Mouse (Mus musculus): Measurements from ENCODE around the gene Mrpl18. TPM values are rescaled to one million over a fixed set of nuclear protein-coding genes. Genes with fewer than 3 reads are reported as not detected.
"Not testable (repeated sequence)": the region's sequence is repeated elsewhere in the genome, so short reads cannot be mapped to it uniquely, and the experiment has no call there.

The Mrpl18 gene
- 100 to 1,000 TPM; 100 to 109 TPM for total RNA-seq (2021)
- long read RNA-seq, experiment 1, transcript Mrpl18-201 (4 exons, 1,219 nt) = major isoform, 254 of 270 reads
- long read RNA-seq, experiment 1, partial matches to known transcripts = 7 of 270 reads
- long read RNA-seq, experiment 1, other reads (novel, unspliced or antisense) = 9 of 270 reads
- long read RNA-seq, experiment 2, transcript Mrpl18-201 (4 exons, 1,219 nt) = major isoform, 173 of 182 reads
- long read RNA-seq, experiment 2, partial matches to known transcripts = 3 of 182 reads
- long read RNA-seq, experiment 2, other reads (novel, unspliced or antisense) = 6 of 182 reads

DNA sequence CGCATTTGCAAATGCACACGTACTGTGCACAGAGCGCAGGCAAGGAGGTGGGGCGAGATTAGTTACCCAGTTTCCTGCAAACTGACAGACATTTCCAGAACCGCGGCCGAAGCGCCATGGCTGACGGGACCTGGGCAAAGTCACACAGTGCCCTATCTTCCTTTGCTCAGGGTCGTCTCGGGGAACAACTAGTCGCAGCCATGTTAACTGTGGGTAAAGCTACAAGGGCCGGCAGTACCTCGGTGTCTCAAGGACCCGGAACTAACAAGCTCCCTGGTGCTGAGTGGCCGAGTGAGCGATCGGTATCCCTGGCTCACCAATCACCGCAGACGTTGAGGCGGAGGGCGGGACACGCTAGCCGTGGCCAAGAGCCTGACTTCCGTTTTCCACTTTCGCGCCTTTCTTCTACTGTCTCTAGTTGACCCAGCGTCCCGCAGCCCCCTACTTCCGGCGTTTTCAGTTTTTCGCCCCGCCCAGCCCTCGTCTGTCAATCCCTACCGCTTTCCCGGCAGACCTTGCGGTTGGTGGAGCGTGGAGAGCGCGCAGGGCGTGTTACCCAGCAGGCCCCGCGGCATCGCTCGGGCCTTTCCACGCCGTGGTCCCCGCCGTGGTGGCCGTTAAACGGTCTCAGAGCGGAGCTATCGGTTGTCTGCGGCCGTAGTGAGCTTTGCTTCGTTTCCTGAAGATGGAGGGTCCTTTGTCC is at the start of gene Mrpl18:
Gene Mrpl18, minus strand, starts transcription at position 465 of the 703 bp plus-strand sequence.
- peak; percentile 100 for DNase-seq

DNA sequence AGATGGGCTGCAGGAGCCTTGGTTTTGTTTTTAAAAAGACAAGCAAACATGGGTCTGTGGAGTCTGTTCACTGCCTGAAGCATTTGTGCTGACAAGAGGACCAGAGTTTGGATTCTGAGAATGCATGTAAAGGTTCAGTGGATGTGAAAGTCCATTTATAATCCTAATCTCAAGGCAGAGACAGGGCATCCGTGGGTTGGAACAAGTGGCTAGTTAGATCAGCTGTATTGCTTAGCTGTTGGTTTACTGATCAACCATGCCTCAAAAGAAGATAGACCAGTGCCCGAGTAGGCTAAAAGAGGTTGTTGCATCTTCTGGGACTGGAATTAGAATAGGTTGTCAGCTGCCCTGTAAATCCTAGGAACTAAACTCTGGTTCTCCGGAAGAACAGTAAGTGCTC is 47.3 kb upstream of the Mrpl18 start:
- no peak for DNase-seq

DNA sequence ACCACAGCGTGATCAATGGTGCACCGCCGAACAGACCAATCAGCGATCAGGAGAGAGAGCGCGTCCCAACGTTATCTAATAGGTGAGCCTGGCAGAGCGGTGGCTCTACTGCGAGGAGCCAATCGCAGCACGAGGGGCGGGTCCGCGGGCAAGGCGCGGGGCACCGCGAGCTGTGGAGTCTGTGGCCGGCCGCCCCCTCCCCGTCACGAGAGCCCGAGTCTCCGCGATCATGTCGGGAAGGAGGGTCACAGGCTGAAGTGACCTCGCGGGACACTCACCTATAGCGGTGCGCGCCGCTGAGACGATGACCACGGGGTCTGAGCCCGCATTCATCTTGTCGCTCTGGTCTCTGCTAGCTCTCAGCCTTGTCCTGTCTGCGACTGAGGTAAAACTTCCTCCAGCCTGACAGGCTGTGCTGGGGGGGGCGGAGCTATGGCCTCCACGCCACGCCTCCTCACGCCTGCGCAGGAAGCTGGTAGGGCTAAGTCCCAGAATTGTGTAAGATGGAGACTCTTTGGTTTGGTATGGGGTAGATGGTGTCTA is 44.3 kb upstream of the Mrpl18 start, which contains the start of gene Acat2:
Gene Acat2, minus strand, starts transcription at position 417 of the 543 bp plus-strand sequence.
- DNase-seq = peak; percentile 92

DNA sequence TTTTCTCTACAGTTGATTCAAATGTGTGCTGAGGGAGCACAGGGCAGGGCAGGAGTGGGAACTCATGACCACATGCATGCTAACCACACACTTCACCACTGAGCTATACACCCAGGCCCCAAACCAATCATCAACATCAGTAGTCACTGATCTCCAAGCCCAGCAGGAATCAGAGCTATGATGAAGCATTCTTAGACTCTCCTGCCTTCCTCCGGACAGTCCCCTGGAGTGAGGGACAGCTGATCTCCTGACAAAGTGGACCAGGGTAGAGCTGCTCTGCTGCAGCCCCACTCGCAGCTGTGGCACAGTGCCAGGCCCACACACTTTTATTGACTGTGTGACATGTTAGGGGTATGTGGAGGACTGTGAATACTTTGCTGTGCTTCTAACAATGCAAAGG is 43.2 kb upstream of the Mrpl18 start:
- DNase-seq = not testable (repeated sequence)

DNA sequence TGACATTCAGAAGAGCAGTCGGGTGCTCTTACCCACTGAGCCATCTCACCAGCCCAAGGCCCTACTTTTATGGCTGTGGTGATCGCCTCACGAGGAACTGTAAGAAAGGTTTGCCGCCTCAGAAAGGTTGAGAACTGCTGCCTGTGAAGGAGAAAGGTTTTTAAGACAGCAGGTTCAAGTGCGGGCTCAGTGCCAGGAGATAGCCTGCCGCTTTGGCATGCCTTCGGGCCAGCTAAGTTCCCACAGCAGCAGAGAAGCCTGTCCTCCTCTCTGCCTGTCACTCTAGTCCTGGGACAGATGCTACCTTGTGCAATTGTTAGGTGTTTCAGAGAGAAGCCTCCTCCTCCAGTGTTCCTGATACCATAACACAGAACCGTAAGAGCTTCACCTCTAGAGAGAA is 40.5 kb upstream of the Mrpl18 start:
- DNase-seq = no peak

DNA sequence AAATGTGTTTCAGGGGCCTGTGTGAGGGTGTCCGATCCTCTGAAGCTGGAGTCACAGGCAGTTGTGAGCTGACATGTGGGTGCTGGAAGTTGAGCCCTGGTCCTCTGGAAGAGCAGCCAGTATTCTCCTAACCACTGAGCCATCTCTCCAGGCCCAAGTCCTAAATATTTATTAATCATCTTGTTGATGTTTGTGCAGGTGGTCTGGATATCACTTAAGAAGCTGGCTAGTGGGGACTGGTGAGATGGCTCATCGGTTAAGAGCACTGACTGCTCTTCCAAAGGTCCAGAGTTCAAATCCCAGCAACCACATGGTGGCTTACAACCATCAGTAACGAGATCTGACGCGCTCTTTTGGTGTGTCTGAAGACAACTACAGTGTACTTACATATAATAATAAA is 33.5 kb upstream of the Mrpl18 start:
- DNase-seq = no peak

DNA sequence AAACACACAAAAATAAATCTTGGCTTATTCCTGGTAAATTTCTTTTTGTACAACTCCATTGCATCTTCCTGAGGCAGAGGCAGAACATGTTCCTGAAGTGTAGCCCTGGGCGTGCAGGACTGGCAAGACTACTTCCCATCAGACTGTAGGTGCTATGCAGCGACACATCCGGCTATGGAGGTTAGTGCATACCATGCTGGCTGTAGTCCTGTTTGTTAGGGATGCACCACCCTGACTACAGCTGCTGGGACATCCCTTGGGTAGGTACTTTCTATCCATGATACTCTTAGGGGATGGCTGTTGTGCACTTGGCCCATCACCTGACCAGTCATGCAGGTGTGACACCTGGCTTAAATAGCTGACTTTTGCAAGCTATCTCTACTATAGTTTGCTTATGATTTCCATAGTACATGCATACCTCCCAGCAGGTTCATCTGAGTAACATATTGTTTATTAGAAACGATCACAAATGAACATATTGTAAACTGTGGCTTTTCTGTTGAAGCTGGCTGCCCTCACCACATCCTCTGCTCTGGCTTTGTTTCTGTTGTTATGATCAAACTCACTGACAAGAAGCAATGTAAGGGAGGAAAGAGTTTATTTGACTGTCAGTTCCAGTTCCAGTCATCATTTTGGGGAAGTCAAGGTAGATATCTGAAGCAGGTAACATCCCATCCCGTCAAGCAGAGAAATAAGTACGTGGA is 26.5 kb upstream of the Mrpl18 start:
- no peak for DNase-seq

DNA sequence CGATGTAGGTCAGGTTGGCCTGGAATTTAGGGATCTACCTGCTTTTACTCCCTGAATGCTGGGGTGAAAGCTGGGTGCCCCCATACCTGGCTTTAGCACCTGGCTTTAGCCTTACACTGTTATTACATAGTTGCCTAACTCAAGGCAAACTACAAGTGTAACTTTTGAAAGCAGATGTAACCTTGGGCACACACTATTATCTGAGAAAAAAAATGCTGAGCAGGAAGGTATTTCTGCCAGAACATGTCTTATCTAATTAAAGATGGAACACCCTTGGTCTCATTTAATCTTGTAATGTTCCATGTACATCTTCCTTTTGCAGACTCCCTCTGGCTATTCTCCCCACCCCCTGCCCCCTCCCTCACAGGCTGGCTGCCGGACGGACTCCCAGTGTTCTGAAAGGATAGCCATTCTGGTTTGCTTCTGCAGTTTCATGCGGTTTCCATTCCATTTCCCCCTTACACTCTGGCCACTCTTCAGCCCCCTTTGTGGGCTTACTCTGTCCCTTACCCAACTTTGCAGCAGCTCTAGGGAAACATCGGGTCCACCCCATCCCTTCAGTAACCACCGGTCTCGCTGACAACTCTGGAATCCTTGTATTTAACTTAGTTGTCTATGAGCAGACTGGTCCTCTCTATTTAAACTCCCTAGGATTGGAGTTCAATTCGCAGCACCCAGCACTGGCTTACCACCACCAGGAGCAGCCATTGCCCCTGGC is 25.6 kb upstream of the Mrpl18 start:
- no peak for DNase-seq

DNA sequence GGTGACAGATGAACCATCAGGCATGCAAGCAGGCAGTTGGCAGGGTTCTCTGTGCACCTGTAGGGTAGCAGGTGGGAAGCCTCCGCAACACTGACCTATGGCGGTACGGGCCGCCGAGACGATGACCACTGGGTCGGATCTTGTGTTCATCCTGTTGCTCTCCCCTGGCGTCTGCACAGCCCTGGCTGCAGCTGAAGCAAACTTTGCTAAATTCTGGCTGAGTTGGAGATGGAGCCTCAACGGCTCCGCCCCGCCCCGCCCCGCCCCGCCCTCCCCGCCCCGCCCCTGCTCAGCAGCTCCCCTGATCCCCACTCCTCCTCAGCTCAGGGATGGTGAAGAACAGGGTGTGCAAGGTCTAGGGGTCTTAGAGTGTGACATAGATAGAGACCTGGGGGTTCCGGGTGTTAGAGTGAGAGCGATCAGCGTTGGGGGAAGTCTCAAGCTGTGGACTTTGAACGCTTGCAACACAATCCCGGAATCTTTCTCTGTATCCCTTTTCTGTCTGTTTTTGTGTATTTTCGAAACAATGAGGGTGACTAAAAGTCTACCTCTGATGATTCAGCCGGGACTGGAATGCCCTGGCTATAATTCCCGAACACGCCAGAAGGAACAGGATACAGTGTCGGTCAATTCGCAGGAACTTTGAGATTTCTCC is 24.1 kb upstream of the Mrpl18 start, which contains the start of gene Acat3:
Gene Acat3, minus strand, starts transcription at position 450 of the 655 bp plus-strand sequence.
- no peak for DNase-seq

DNA sequence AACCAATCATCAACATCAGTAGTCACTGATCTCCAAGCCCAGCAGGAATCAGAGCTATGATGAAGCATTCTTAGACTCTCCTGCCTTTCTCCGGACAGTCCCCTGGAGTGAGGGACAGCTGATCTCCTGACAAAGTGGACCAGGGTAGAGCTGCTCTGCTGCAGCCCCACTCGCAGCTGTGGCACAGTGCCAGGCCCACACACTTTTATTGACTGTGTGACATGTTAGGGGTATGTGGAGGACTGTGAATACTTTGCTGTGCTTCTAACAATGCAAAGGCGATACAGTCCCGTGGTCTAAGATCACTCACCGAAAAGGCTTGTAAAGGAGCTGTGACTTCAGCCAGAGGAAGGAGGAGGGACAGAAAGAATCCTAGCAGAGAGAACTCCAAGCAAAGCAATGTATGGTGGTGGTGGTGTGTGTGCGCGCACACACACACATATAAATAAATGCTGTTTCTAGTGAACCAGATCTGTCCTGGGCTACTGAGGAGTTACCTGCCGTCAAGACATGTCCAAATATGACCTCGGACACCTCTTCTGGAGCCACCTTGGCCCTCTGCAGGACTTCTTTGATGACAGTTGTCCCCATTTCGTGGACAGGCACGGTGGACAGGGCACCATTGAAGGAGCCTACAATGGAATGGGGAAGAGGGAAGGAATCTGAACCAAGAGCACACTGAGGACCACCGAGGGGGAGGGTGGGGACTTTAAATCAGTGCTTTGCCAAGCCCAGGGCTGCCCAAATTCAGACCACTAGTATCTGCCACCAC is 23.4 kb upstream of the Mrpl18 start:
- DNase-seq = not testable (repeated sequence)

DNA sequence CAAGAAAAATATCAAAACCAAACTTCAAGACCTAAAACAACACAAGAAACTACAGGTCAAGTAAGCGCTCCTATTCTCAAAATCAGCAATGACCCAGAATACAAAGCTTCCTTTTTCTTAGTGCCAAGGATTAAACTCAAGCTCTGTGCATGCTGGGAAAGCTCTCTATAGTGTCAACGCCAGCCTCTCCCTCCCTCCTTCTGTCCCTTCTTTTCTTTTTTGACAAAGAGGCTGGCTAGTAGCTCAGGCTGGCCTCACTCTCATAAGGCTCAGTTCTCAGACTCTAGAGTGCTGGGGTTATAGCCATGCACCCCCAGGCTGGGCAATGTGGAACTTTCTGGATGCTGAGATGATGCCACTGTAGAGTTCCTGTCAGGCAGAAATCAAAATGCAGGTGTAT is 21.9 kb upstream of the Mrpl18 start:
- no peak for DNase-seq

DNA sequence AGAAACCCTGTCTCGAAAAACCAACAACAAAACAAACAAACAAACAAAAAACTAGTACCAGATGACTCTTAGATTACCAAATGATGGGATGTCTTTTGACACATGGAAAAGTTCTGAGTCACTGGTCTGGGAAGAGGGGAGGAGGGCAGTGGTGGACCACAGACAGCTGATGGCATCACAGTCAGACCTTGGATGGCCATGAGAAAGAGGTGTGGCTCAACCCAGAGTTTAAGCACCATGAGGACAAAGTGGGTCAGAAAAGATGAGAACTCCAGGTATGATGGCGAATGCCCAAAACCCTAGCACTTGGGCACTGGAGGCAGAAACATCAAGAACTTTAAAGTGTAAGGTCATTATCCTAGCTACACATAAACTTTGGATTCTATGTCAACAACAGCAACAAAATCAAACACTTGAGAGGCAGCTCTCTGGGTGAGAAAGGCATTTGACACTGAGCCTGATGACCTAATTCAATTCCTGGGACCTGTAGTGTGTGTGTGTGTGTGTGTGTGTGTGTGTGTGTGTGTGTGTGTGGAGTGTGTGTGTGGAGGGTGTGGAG is 21.3 kb upstream of the Mrpl18 start:
- DNase-seq = no peak

DNA sequence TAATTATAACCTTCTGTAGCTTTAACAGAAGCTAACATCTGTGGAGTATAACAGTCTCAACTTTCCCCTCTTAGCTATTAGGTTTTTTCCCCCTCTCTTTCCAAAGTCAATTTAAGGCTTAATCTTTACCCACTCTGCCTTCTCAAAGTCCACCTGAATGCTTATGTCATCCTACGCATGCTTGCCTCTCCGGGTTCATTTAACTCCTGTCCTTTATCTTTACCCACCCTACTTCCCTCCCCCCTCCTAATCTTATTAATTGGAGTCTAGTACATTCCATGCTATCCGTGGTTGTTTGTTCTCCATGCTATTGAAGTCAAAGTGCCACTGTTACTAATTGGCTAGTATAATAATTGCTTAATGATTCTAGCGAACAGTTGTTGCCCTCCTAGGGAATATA is 19.6 kb upstream of the Mrpl18 start:
- DNase-seq = no peak

DNA sequence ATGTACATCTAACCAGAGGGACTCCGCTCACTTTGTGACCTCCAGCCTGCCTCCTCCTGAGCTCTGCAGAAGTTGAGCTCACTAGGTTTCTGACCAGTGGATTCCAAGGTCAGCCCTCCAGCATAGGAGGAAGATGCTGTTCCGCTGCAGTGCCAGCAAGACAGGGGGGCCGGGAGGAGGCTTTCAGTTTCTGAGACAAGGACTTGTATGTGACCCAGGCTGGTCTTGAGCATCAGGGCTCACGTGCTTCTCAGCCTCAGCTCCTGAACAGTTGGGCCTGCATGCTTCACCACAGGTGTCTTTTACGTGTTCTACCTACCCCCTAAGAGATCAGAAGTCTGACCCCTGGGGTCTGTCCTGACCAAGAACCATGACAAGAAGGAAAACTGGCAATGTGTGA is 15.4 kb upstream of the Mrpl18 start:
- DNase-seq = not testable (repeated sequence)

DNA sequence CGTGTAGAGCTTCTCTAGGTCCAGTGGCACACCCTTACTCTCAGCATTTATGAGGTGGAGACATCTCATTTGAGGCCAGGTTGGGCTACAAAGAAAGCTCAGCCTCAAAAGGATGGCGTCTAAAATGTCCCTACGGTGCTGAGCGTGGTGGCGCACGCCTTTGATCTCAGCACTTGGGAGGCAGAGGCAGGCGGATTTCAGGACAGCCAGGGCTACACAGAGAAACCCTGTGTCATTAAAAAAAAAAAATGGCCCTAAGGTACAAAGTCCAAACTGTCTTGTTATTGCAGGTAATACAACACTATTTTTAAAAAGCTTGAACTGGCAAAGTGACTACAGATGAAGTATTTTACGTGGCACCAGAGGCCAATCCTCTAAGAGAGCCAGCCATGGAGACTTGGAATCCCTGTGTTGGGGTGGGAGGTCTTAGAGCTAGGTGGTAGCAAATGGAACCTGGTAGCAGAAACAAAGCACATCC is 9.6 kb upstream of the Mrpl18 start:
- DNase-seq = no peak

DNA sequence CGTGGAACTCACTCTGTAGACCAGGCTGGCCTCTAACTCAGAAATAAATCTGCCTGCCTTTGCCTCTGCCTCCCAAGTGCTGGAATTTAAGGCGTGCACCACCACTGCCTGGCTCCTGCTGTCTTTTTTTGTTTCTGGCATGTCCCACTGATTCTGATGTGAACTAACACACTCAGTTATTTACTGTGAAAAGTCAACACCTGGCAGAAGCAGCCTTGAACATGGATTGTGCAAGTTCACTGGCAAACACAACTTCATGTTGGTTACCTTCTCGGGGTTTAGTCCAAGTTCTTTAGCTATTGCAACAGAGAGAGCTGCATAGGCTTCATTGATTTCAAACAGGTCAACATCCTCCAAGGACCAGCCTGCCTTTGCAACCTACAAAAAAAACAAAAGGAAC is 8.9 kb upstream of the Mrpl18 start:
- DNase-seq = no peak

DNA sequence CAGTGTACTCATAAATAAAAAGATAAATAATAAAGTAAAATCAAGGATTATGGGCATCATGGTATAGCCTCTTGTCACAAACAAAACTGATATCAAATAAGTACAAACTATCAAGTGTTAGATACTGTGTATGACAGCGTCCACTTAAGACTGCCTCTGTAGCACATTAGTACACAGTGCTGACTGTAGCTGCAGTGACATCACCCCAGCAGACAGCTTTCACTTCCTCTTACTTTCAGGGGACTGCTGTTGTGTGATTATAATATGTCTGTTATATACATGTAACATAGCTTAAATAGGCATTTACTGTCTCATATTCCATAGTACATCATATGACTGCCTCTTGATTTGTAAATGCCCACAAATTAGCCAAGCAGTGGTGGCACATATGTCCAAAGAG is 4.9 kb upstream of the Mrpl18 start:
- DNase-seq = no peak

DNA sequence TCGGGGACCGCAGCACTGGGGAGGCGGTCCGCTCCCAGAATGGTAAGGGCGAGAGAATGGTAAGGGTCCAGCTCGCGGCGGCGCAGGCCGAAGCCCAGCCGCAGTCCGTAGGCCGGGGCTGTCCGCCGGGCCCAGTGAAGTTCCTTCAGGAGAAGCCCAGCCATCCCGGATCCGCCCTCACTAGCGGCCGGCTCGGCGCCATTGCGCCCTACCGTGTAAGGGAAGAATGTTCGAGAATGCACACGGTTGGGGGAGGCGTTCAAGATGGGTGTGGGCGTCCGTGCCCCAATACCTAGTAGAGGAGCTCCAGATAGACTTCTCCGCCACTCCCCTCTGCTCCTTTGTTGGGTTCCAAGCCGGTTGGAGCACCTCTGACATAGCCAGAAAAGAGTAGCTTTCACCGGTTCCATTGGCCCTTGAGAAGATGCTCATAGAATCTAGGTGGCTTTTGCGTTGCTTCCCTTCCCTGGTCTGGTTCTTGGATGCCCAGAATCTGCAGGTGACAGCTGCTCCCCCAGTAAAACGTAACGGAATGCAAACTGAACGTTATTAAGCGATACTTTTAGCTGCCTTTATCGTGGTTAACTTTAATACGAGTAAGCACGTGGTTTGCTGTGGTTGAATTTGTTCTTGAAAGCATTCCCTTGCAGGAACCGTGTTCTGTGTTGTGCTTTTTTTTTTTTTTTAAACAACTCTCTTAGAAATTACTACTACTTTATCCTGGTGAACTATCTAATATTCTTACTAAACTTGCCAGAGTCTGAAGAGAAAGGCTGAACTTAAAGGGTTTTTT is 639 bp upstream of the Mrpl18 start:
- DNase-seq = no peak

DNA sequence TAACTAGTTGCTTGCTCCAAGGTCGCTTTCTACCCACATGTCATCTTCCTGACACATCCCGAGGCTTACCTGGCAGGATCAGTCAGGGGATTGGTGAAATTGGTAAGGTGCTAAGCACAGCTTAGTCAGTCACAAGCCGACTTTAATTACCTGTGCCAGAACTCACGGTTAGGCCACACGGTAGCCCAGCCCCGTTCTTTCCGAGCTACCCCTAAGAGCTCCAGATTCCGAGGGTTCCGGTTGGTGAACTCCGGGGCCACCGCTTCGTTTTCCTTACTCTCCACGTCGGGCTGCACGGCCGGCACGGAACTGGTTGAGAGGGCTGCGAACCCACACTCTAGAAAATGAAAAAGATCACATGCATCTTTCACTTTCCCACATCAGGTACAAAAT is 661 bp downstream of the Mrpl18 start, which contains the start of gene Tcp1:
Gene Tcp1, plus strand, starts transcription at position 214 of the 393 bp plus-strand sequence.
- DNase-seq = no peak
